Mouse (Mus musculus): ENCODE measurements around the gene Eif4e2.
A peak's percentile ranks its signal among the peaks of the same experiment; 100 is the strongest.

Gene Eif4e2

DNA sequence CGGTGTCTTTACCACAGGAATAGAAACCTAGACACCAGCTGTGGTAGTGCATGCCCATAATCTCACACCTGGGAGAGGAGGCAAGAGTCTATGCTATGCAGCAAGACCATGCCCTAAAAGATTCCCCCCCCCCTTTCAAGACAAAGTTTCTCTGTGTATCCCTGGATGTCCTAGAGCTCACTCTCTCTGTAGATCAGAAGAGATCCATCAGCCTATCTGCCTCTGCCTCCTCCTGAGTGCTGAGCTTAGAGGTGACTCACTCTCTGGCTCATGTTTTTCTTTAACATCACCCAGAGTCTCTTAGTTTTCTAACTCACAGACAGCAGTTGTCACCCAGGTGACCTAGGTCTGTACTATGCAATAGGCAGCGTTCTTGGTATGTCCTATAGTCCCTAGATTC is 45.6 kb downstream of the Eif4e2 start:
- no peak for DNase-seq (ENCODE audit: low read depth, low spot score)

GRCm38 (mm10) chr1:87263257-87263656 is 49.5 kb downstream of the Eif4e2 start:
- DNase-seq (ENCODE audit: low read depth, low spot score): no peak

DNA sequence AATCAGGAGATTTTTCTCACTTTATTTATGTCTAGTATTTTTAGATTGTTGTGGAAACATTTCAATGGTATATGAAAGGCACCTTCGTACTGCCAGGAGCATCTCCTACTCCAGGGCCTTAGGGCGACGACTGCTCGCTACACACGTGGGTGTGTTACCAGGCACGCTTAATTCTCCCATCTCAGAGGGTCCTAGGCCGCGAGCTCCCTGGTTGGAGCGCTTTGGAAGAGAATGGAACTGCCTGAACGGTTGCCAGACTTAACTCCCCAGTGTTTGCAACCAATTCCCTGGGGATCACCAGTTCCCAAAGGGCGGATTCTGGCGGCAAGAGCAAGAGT is 50.1 kb downstream of the Eif4e2 start:
- peak; percentile 47 for DNase-seq (ENCODE audit: low read depth, low spot score)

- no peak for DNase-seq (ENCODE audit: low read depth, low spot score)
These were observed 50.7 kb downstream of the Eif4e2 start, which contains the start of gene Efhd1 for GRCm38 (mm10) chr1:87264134-87265006. TSS of gene Efhd1 (plus strand) at chr1:87264363.

DNA sequence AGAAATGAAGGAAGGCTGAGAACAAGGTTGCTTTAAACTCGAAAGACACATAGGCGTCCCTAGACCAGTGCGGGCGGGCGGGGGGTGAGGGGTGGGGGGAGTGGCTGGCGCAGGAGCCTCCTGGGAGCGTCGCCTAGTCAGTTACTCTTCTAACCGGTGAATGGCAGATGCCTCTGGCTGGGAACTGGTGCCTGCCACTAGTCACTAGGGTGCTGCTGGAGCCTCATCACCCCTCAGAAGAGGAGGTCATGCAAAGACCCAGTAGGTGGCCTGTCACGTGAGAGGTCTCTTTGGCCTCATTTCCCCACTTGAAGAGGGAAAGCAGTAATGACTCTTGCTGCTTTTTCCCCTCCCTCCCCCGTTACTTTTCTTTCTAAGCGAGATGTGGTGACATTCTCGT is 51.5 kb downstream of the Eif4e2 start:
- DNase-seq (ENCODE audit: low read depth, low spot score): no peak

DNA sequence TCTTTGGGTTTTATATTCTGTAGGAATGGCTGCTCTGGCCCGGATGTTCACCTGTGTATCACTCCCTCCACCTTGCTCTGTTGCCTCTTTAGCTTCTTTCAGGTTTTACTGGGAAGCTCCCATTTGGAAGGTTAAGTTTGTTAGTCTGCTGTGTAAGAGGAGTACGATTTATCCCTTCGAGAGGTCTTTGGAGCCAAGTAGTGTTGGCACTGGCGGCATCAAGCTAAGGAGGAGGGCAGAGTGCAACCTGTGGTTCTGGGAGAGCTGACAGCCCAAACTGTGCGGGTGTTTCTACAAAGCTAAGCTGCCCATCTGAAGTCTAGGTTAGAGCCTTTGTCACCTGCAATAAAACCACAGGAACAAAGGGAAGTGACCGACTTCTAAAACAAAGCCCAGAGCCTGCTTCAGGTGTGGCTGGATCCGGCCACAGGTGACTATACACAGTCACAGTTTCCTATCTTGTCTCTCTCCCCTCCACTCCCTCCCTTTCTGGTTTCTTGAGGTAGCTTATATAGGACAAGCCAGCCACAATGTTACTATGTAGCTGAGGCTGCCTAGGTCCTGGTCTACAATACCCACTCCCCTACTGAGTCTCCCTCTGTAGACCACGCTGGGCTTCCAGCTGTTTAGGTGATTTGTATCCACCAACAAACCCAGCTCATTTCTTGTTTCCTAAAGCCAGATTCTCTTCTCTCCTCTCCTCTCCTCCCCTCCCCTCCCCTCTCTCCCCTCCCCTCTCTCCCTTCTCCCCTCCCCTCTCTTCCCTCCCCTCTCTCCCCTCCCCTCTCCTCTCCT is 52.8 kb downstream of the Eif4e2 start:
- no peak for DNase-seq (ENCODE audit: low read depth, low spot score)

GRCm38 (mm10) chr1:87270204-87270603 is 56.5 kb downstream of the Eif4e2 start:
- no peak for DNase-seq (ENCODE audit: low read depth, low spot score)

DNA sequence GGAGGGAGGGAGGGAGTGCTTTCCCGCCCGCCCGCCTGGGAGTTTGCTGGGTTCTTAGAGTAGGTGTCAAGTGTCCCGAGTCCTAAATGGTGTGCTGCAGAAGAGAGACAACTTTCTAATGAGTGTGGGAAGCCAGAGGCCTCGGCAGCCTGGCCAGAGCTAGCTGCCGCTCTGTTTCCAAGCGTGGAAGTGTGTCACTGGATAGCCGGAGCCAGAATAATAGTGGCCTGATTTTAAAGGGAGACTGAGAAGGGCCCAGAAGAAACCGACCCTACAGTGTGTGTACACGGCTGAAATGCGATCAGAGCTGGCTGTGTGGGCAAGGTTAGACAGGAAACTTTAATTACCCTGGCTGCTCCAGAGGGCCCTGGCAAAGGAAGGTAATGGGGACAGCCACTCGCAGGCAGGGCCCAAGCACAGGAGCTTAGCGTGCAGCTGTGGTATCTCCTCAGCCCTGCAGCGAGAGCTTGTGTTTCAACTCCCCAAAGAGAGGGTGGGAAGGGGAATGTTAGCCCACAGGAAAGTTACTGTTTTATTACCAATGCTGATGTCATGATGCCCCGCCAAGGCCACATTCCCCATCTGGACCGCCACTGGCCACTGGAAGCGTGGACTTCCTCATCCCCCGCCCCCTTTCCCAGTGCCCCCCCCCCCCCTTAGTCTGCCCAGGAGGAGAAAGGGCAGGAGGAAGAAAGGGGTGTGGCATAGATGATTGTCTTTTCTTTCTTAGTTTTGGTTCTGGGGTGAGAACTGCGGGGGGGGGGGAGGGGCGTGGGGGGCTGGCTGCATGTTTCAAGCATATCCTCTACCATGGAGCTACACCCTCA is 57.1 kb downstream of the Eif4e2 start:
- peak; percentile 59 for DNase-seq (ENCODE audit: low read depth, low spot score)

- no peak for DNase-seq (ENCODE audit: low read depth, low spot score)
These were observed 57.9 kb downstream of the Eif4e2 start for GRCm38 (mm10) chr1:87271596-87271995.

DNA sequence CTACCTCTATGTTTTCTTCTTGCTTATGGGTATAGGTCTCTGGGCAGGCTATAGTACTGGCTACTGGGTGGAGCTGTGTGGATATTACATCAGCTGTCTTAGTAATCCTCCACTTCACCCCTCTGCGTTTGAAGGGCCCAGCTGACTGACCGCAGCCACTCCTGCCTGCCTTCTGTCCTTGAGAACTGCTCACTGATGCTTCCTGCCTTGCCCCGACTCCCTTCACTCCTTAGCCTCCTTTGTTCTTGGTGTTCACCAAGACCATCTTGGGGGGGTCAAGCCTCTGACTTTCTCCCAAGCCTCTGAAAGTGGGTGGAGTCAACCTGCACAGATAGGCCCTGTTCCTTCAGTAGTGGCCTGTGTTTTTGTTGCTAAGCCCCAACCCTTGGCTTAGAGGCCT is 58.7 kb downstream of the Eif4e2 start:
- no peak for DNase-seq (ENCODE audit: low read depth, low spot score)

DNA sequence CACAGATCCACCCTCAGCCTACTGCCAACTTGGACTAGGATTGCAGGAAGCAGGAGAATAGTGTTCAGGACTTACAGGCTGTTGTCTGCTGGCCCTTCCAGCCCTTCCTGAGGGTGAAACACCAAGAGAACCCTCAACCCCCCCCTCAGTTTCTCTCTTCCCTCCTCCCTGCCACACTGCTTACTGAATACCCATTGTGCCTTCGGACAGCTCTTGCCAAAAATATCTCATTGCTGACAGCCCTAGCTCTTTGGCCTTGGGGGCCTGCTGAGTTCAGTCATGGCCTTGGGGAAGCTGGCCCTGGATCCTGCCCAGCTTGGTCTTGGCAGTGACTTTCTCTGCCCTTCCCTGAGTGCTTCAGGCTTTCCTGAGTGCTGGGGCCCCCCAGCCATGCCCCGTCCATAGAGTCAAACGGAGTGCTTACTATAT is 59.8 kb downstream of the Eif4e2 start:
- DNase-seq (ENCODE audit: low read depth, low spot score): no peak

DNA sequence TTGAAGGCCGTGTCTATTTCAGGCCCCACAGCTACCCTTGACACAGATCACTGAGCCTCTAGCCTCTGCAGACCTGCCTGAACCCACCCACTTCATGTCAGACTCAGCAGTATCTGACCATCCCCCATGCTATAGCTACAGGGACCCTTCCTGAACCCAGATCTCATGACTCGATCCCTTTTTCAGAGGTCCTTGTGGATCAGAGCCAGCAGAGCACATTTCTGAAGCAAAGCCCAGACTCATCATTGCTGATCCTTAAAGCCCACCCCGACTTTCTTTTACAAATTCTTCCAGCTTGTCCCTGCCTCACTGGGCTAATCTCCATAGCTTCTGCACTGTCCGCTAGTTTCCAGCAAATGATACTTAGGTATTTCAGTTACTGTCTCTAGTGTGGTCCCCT is 60.4 kb downstream of the Eif4e2 start:
- no peak for DNase-seq (ENCODE audit: low read depth, low spot score)

DNA sequence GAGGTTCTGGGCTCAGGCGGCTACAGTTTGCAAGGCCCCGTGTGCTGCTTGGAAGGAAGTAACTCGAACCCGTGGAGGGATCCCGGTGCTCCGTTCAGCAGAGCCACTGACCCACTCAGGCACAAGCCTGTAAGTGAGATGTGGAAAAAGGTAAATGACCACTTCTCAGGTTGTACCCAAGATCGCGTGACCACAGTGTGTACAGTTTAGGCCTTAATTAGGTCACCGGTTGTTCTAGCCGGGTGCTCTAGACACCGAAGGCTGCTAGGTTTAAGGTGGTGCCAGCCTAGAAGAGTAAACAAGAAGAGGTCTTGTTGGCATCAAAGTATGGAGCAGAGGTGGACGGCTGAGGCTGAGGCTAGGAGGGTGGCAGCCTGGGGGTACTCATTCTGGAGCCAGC is 61.4 kb downstream of the Eif4e2 start:
- no peak for DNase-seq (ENCODE audit: low read depth, low spot score)

DNA sequence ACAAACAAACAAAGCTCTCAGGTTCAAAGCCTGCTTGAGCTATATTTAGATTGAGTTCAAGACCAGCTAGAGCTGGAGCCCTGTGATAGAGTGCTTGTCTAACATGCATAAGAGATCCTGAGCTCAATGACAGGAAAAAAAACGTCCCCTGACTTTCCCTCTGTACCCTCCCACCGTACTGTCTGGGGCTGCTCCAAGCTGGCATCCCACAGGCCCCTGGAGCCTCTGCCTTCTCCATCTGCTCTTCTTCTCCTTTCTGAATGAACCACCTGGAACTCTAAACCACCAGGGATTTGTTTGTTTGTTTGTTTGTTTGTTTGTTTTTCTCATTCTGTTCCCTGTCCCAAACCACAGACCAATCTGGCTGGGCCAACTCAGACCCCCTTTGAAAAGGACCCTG is 62.3 kb downstream of the Eif4e2 start:
- DNase-seq (ENCODE audit: low read depth, low spot score): no peak

DNA sequence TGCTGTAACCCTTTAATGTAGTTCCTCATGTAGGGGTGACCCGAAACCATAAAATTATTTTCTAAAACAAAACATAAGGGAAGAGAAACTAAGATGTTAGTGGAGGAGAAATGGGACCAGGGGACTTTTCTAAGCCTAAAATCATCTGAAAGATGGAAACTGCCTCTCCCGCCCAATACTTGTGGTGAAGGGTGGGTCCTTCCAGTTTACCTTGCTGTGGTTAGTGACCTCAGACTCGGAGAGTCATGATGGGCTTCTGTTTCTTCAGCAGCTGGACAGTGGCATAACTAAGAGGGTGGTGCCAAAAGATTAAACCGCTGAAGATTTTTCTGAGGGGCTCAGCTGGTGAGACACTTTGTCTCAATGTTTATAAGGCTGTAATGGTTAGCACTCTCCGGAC is 66.6 kb downstream of the Eif4e2 start:
- no peak for DNase-seq (ENCODE audit: low read depth, low spot score)

- no peak for DNase-seq (ENCODE audit: low read depth, low spot score)
These were observed 68.1 kb downstream of the Eif4e2 start for GRCm38 (mm10) chr1:87281599-87282412.

DNA sequence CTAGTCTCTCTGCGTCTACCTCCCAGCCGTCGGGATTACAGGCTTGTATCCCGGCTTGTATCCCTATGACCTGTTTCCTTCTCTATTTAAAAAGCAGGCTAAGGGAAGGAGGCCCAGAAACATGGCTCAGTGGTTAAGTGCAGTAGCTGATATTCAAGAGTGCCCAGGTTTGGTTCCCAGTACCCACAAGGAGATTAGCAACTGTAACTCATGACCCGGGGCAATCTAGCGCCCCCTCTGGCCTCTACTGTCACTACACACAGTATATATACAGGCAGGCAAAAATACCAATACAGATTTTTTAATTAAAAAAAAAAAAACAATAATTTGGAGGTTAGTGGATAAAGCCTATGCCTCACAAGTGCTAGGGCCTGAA is 68.7 kb downstream of the Eif4e2 start:
- DNase-seq (ENCODE audit: low read depth, low spot score): no peak

GRCm38 (mm10) chr1:87283410-87283960 is 69.8 kb downstream of the Eif4e2 start:
- no peak for DNase-seq (ENCODE audit: low read depth, low spot score)

GRCm38 (mm10) chr1:87287105-87287504 is 73.4 kb downstream of the Eif4e2 start:
- no peak for DNase-seq (ENCODE audit: low read depth, low spot score)

All from mesoderm, embryonic 11.5 days (tissue).